Mouse (Mus musculus): ENCODE results near the gene Fam81a.

The Fam81a gene

DNA sequence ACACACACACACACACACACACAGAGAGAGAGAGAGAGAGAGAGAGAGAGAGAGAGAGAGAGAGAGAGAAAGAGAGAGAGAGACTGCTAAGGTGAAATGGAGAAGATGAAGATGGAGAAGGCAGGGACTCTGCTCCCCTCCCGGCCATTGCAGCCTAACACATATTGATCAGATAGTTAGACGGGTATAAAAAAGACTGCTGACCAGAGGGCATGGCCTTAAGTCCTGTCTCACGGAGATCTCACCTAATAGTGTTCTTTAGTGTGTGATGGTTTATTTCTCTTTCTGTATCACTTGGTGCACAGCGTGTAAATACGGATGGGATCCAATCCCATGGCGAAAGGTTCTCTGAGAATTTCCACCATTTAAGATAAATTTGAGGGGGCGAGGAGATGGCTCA lies at the start of gene Fam81a:
TSS of gene Fam81a (minus strand) at position 101 of the 400 bp plus-strand sequence.
- in situ Hi-C loops (cut with MboI; ENCODE audit: low sequenced_read_pairs): no loop called here

DNA sequence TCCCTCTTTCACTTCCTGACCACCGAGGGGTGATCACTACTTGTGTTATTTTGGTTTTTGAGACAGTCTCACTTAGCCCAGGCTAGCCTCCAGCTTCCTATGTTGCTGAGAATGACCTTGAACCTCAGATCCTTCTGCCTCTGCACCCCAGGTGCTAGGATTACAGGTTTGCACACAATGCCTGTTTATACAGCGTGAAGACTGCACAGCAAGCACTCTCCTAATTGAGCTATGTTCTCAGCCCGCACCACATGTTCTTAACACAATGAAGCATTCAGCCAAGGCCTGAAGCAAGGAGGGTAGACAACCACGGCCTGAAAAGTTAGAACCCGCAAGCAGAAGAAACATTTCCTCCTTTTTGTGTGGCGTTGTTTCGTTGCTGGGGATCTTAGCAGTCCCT lies 40.3 kb upstream of the Fam81a start:
- in situ Hi-C loops (cut with MboI; ENCODE audit: low sequenced_read_pairs): no loop called here

- in situ Hi-C loops (cut with MboI; ENCODE audit: low sequenced_read_pairs): no loop called here
These were observed 39.4 kb upstream of the Fam81a start for GRCm38 (mm10) chr9:70181719-70182118.

- in situ Hi-C loops (cut with MboI; ENCODE audit: low sequenced_read_pairs): no loop called here
These were observed 33.9 kb upstream of the Fam81a start for GRCm38 (mm10) chr9:70176291-70176690.

DNA sequence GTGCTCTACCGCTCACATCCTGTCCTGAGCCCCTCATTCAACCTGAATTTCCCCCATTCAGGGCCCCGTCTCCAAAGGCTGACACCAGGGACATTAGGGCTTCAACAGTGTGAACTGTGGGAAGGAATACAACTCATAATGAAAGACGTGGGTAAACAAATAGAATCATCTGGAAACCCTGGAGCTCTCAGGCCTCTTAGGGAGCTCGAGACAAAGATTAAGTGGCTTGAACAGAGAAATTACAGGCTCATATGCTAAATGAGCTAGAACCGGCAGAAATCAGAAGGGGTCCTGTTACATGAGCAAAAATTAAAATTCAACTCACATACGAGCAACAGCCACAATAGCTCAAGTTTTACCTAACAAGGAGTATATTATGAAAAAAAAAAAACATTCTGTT lies 32.5 kb upstream of the Fam81a start:
- in situ Hi-C loops (cut with MboI; ENCODE audit: low sequenced_read_pairs): no loop called here

DNA sequence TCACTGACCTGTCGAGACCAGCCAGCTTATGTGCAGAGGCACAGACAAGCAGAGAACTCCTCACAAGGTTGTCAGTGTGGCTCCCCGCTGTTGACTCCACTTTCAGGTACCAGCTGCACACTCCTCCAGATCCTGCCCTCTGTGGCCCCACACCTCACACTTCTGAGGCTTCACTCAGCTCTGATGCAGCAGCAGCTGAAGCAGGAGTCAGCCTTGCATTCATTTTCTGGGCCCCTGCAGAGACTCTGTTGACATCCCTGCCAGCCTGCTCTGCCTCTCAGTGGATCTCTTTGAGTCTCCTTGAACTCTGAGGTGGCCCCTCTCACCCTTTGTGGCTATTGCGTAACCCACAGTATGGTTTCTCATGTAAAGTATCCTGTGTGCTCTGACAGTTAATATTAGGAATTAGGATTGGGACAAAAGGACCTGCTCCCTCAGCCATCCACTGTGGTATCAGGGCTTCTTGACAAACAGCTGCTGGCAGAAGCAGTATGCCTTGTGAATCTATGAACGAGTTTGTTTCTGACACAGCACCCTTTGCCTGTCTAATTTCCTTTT lies 32.0 kb upstream of the Fam81a start:
- in situ Hi-C loops (cut with MboI; ENCODE audit: low sequenced_read_pairs): no loop called here

DNA sequence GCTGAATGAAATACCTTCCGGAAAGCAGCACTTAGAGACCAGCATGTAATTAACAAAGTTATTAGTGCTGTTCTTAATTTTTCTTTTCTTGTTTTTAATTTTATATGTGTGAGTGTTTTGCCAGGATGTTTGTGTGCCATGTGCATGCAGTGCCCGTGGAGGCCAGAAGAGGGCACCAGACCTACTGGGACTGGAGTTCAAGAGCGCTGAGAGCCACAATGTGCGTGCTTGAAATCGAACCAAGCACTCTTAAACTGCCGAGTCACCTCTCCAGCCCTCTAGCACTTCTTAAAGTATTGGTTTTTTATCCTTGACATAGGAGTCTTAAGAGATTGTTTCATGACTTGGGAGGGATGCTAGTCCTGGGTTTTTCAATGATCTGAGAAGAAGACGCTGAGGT lies 26.6 kb upstream of the Fam81a start:
- in situ Hi-C loops (cut with MboI; ENCODE audit: low sequenced_read_pairs): no loop called here

DNA sequence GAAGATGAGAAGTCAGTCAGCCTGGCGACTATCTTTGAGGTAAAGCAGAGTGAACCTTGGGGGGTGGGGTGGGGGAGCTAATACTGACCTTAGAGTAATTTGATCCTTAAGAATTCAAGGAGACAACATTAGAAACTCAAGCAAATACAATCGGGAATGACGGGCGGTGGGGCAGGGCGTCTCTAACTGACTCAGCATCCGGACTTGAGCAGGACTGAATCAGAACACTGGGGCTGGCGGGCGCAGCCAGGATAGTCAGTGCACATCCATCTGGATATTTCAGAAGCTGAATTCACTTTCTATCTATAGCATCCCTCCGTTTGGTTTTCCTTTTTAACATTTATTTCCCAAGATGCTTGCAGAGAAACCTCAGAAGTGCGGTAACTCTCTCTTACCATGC lies 17.7 kb upstream of the Fam81a start:
- in situ Hi-C loops (cut with MboI; ENCODE audit: low sequenced_read_pairs): no loop called here

DNA sequence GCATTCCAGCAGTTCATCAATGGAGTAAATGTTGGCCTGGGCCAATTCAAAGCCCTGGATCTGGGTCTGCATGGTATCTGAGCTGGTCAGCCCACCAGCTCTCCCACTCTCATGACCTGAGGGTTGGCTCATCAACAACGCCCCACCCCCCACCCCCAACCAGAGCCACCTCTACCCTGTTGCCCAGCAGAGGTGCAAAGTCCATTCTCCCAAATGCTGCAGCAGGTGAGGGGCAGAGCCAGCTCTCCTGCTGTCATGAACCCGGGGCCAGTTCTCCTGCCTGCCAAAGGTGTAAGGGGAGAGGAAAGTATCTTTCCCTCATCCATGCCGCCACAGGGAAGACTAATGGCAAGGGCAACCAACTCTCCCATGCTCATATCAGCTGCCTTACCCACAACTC lies 5.3 kb upstream of the Fam81a start:
- in situ Hi-C loops (cut with MboI; ENCODE audit: low sequenced_read_pairs): no loop called here

GRCm38 (mm10) chr9:70145426-70145825 lies 3.1 kb upstream of the Fam81a start:
- in situ Hi-C loops (cut with MboI; ENCODE audit: low sequenced_read_pairs): no loop called here

DNA sequence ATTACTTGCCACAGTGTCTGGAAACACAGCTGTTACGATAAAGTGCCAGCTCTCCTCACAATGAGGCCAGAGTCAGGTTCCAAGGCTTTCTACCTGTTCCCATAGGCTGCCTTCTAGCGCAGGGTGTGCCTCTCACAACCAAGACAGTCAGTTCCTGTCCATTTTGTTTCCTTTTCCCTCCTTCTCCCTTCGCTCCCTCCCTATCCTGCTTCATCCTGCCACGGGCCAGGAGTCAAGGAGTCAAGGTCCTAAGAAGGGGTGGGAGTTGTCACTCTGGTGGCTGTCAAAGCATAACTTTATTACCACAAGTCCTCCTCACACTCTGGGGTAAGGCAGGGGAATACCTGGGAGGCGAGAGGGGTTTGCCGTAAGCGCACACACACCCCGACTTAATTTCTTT lies 966 bp upstream of the Fam81a start:
- in situ Hi-C loops (cut with MboI; ENCODE audit: low sequenced_read_pairs): no loop called here

- in situ Hi-C loops (cut with MboI; ENCODE audit: low sequenced_read_pairs): no loop called here
These were observed 454 bp downstream of the Fam81a start for GRCm38 (mm10) chr9:70141885-70142326.

GRCm38 (mm10) chr9:70140871-70141796 lies 1.2 kb downstream of the Fam81a start:
- in situ Hi-C loops (cut with MboI; ENCODE audit: low sequenced_read_pairs): no loop called here

- in situ Hi-C loops (cut with MboI; ENCODE audit: low sequenced_read_pairs): no loop called here
These were observed 2.0 kb downstream of the Fam81a start for GRCm38 (mm10) chr9:70140340-70140739.

DNA sequence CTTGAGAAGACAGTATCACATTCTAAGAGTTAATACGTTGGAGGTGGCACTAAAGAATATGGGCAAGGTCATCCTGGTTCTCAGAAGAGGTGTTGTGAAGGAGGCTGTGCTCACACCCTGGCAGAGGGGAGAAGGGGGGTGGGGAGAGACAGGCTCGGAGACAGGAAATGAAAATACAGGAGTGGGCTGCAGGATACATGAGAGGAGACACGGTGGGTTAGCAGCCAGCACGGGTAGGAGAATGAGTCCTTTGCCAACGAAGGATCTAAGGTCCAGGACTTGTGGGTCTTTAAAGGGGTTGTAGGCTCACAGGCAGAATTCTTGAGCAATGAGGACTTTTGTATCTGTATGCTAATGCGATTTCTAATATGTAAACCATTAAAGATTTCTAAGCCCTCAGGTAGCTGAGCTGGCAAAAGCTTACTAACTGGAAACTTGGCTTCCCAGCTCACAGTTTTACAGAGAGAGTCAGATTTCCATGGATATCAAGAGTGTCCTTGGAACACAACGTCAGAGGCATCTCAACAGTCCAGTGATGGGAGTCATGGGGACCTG lies 3.0 kb downstream of the Fam81a start:
- in situ Hi-C loops (cut with MboI; ENCODE audit: low sequenced_read_pairs): no loop called here

DNA sequence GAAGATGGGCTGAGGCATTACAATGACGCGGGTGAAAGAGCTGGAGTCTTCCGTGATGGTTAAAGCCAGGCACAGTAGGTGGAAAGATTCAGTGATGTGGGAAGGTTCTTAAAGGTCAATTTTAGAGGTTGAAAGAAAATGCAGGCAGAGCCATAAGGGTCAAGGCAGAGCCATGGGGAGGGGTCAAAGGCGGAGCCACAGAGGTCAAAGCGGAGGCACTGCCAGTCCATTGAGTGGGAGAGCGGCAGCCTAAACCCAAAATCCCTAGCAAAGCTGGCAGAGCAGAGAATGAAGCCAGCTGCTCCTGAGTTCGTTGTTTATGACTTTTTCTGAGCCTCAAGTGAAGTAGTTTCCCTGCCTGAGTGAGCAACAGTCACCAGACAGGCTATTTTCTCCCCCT lies 3.8 kb downstream of the Fam81a start:
- in situ Hi-C loops (cut with MboI; ENCODE audit: low sequenced_read_pairs): no loop called here

GRCm38 (mm10) chr9:70137991-70138390 lies 4.4 kb downstream of the Fam81a start:
- in situ Hi-C loops (cut with MboI; ENCODE audit: low sequenced_read_pairs): no loop called here

GRCm38 (mm10) chr9:70135186-70135585 lies 7.2 kb downstream of the Fam81a start:
- in situ Hi-C loops (cut with MboI; ENCODE audit: low sequenced_read_pairs): no loop called here

- in situ Hi-C loops (cut with MboI; ENCODE audit: low sequenced_read_pairs): no loop called here
These were observed 7.6 kb downstream of the Fam81a start for GRCm38 (mm10) chr9:70134716-70135115.

DNA sequence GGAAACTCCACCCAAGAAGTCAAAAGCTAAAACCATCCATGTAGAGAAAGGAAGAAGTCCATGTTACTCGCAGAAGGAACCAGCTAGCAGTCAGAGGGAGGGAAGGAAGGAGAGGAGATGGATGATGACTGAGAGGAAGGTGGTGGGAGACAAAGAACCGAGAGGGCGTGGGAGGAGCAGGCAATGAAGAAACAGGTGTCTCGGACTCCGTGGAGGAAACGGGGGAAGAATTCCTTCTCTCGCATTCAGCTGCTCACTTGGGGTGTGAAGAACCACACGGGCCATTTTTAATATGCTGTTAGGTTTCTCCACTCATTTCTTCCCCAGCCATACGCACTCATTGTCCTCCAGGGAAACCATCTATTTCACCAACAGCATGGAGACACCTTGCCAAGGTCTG lies 8.1 kb downstream of the Fam81a start:
- in situ Hi-C loops (cut with MboI; ENCODE audit: low sequenced_read_pairs): no loop called here

- in situ Hi-C loops (cut with MboI; ENCODE audit: low sequenced_read_pairs): no loop called here
These were observed 11.6 kb downstream of the Fam81a start for GRCm38 (mm10) chr9:70130786-70131185.

GRCm38 (mm10) chr9:70111869-70112286 lies 30.5 kb downstream of the Fam81a start:
- in situ Hi-C loops (cut with MboI; ENCODE audit: low sequenced_read_pairs): loop anchor here (25.0 kb wide), 1 partner anchor 200 kb away; no protein-coding TSS in a partner anchor
